Mouse (Mus musculus): ENCODE measurements around the gene Hdac9. TPM values are rescaled to one million over a fixed set of nuclear protein-coding genes. Genes with fewer than 3 reads are reported as not detected.

The Hdac9 gene
- total and polyA plus RNA-seq, 3 experiments: 0.55 to 1.4 TPM; not detected in 1

GRCm38 (mm10) chr12:34431832-34432231 is 485.1 kb downstream of the Hdac9 start:
- DNase-seq (ENCODE audit: low spot score) (no peak), ATAC-seq (ENCODE audit: extremely low read depth, insufficient number of reproducible peaks, low FRiP score, poor library complexity, severe bottlenecking) (no peak)
- H3K4me1 ChIP-seq (ENCODE audit: insufficient read depth, low read depth, low read length): no peaks in the 10 kb centered on the region
- peaks cover 2% of the 10 kb centered on the region; the same call in 1 of the 2 replicates for H3K9me3 ChIP-seq (replicated peaks)
- TF ChIP-seq POLR2AphosphoS5 (IDR thresholded peaks at IDR 0.05; ENCODE audit: insufficient replicate concordance, low read depth, low read length) (no peak), GATA2 (IDR thresholded peaks at IDR 0.05; ENCODE audit: borderline replicate concordance, low read depth, low read length) (no peak), GATA1 (IDR thresholded peaks at IDR 0.05; ENCODE audit: borderline replicate concordance, low read length) (no peak), TAL1 (conservative IDR thresholded peaks at IDR 0.05; ENCODE audit: low read depth, low read length) (no peak), CTCF (IDR thresholded peaks at IDR 0.05; ENCODE audit: low read depth, low read length) (no peak)
- H3K27me3 ChIP-seq (ENCODE audit: insufficient read depth, low read length): no peaks in the 10 kb centered on the region
- no peak overlapping the region for H3K4me3 ChIP-seq (ENCODE audit: low read depth, low read length)
- H3K36me3 ChIP-seq (replicated peaks): no peaks in the 10 kb centered on the region

- no peak for ATAC-seq (ENCODE audit: extremely low read depth, insufficient number of reproducible peaks, low FRiP score, poor library complexity, severe bottlenecking)
- no peaks in the 10 kb centered on the region for H3K36me3 ChIP-seq (replicated peaks)
- no peaks in the 10 kb centered on the region for H3K4me1 ChIP-seq (ENCODE audit: insufficient read depth, low read depth, low read length)
- no peaks in the 10 kb centered on the region for H3K27me3 ChIP-seq (ENCODE audit: insufficient read depth, low read length)
- no peak for DNase-seq (ENCODE audit: low spot score)
- H3K9me3 ChIP-seq (replicated peaks): no peaks in the 10 kb centered on the region; the same call in 1 of the 2 replicates
- no peak overlapping the region for H3K4me3 ChIP-seq (ENCODE audit: low read depth, low read length)
- no peak for TF ChIP-seq POLR2AphosphoS5 (IDR thresholded peaks at IDR 0.05; ENCODE audit: insufficient replicate concordance, low read depth, low read length)
- TF ChIP-seq GATA1 (IDR thresholded peaks at IDR 0.05; ENCODE audit: borderline replicate concordance, low read length): no peak
- TF ChIP-seq TAL1 (conservative IDR thresholded peaks at IDR 0.05; ENCODE audit: low read depth, low read length): no peak
- no peak for TF ChIP-seq CTCF (IDR thresholded peaks at IDR 0.05; ENCODE audit: low read depth, low read length)
- TF ChIP-seq GATA2 (IDR thresholded peaks at IDR 0.05; ENCODE audit: borderline replicate concordance, low read depth, low read length): no peak
These were observed 491.4 kb downstream of the Hdac9 start for GRCm38 (mm10) chr12:34425468-34425867.

DNA sequence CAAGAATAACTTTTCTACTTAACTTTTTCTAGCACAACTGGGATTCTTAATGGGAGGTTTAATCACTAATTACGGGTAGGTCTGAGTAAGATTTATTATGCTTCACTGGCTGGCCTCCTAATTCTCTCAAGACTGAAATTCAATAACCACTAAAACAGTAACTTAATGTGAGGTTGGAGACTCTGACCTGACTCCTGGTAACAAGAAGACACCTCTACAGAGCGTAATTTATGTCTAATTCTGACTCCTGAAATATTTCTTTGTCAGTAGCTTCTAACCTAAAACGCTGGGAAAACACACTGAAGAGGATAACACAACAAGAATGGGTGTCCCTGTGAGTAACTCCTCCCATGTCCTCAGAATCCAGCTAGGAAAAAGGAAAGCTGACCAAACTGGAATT is 508.8 kb downstream of the Hdac9 start:
- H3K9me3 ChIP-seq (replicated peaks): peaks cover 3% of the 10 kb centered on the region; the same call in 1 of the 2 replicates
- ATAC-seq (ENCODE audit: extremely low read depth, insufficient number of reproducible peaks, low FRiP score, poor library complexity, severe bottlenecking): no peak
- no peaks in the 10 kb centered on the region for H3K4me1 ChIP-seq (ENCODE audit: insufficient read depth, low read depth, low read length)
- DNase-seq (ENCODE audit: low spot score): no peak
- TF ChIP-seq TAL1 (conservative IDR thresholded peaks at IDR 0.05; ENCODE audit: low read depth, low read length) (no peak), POLR2AphosphoS5 (IDR thresholded peaks at IDR 0.05; ENCODE audit: insufficient replicate concordance, low read depth, low read length) (no peak), GATA2 (IDR thresholded peaks at IDR 0.05; ENCODE audit: borderline replicate concordance, low read depth, low read length) (no peak), CTCF (IDR thresholded peaks at IDR 0.05; ENCODE audit: low read depth, low read length) (no peak), GATA1 (IDR thresholded peaks at IDR 0.05; ENCODE audit: borderline replicate concordance, low read length) (no peak)
- no peaks in the 10 kb centered on the region for H3K27me3 ChIP-seq (ENCODE audit: insufficient read depth, low read length)
- no peaks in the 10 kb centered on the region for H3K36me3 ChIP-seq (replicated peaks)
- no peak overlapping the region for H3K4me3 ChIP-seq (ENCODE audit: low read depth, low read length)

GRCm38 (mm10) chr12:34407143-34407542 is 509.8 kb downstream of the Hdac9 start:
- H3K36me3 ChIP-seq (replicated peaks): no peaks in the 10 kb centered on the region
- H3K9me3 ChIP-seq (replicated peaks): peaks cover 3% of the 10 kb centered on the region; the same call in 1 of the 2 replicates
- TF ChIP-seq CTCF (IDR thresholded peaks at IDR 0.05; ENCODE audit: low read depth, low read length) (no peak), TAL1 (conservative IDR thresholded peaks at IDR 0.05; ENCODE audit: low read depth, low read length) (no peak)
- H3K4me1 ChIP-seq (ENCODE audit: insufficient read depth, low read depth, low read length): no peaks in the 10 kb centered on the region
- H3K4me3 ChIP-seq (ENCODE audit: low read depth, low read length): no peak overlapping the region
- DNase-seq (ENCODE audit: low spot score) (no peak), ATAC-seq (ENCODE audit: extremely low read depth, insufficient number of reproducible peaks, low FRiP score, poor library complexity, severe bottlenecking) (no peak)
- H3K27me3 ChIP-seq (ENCODE audit: insufficient read depth, low read length): no peaks in the 10 kb centered on the region

GRCm38 (mm10) chr12:34402065-34402464 is 514.8 kb downstream of the Hdac9 start:
- no peaks in the 10 kb centered on the region for H3K36me3 ChIP-seq (replicated peaks)
- no peak for DNase-seq (ENCODE audit: low spot score)
- no peaks in the 10 kb centered on the region for H3K4me1 ChIP-seq (ENCODE audit: insufficient read depth, low read depth, low read length)
- peaks cover 11% of the 10 kb centered on the region for H3K9me3 ChIP-seq (replicated peaks)
- TF ChIP-seq CTCF (IDR thresholded peaks at IDR 0.05; ENCODE audit: low read depth, low read length) (no peak), GATA2 (IDR thresholded peaks at IDR 0.05; ENCODE audit: borderline replicate concordance, low read depth, low read length) (no peak), TAL1 (conservative IDR thresholded peaks at IDR 0.05; ENCODE audit: low read depth, low read length) (no peak), GATA1 (IDR thresholded peaks at IDR 0.05; ENCODE audit: borderline replicate concordance, low read length) (no peak), POLR2AphosphoS5 (IDR thresholded peaks at IDR 0.05; ENCODE audit: insufficient replicate concordance, low read depth, low read length) (no peak)
- no peaks in the 10 kb centered on the region for H3K27me3 ChIP-seq (ENCODE audit: insufficient read depth, low read length)
- no peak overlapping the region for H3K4me3 ChIP-seq (ENCODE audit: low read depth, low read length)
- no peak for ATAC-seq (ENCODE audit: extremely low read depth, insufficient number of reproducible peaks, low FRiP score, poor library complexity, severe bottlenecking)

GRCm38 (mm10) chr12:34398611-34399010 is 518.3 kb downstream of the Hdac9 start:
- Histone ChIP-seq H3K9me3 (replicated peaks) (peaks cover 13% of the 10 kb centered on the region), H3K36me3 (replicated peaks) (no peaks in the 10 kb centered on the region), H3K4me1 (ENCODE audit: insufficient read depth, low read depth, low read length) (no peaks in the 10 kb centered on the region), H3K27me3 (ENCODE audit: insufficient read depth, low read length) (no peaks in the 10 kb centered on the region), H3K4me3 (ENCODE audit: low read depth, low read length) (no peak overlapping the region)
- TF ChIP-seq POLR2AphosphoS5 (IDR thresholded peaks at IDR 0.05; ENCODE audit: insufficient replicate concordance, low read depth, low read length) (no peak), GATA2 (IDR thresholded peaks at IDR 0.05; ENCODE audit: borderline replicate concordance, low read depth, low read length) (no peak), TAL1 (conservative IDR thresholded peaks at IDR 0.05; ENCODE audit: low read depth, low read length) (no peak), CTCF (IDR thresholded peaks at IDR 0.05; ENCODE audit: low read depth, low read length) (no peak), GATA1 (IDR thresholded peaks at IDR 0.05; ENCODE audit: borderline replicate concordance, low read length) (no peak)
- no peak for ATAC-seq (ENCODE audit: extremely low read depth, insufficient number of reproducible peaks, low FRiP score, poor library complexity, severe bottlenecking)
- no peak for DNase-seq (ENCODE audit: low spot score)
